Mouse (Mus musculus) hindbrain, embryonic 16.5 days (tissue): ENCODE data around the gene Cep63. TPM values are rescaled to one million over a fixed set of nuclear protein-coding genes. Genes with fewer than 3 reads are reported as not detected.

Experiments
- ATAC-seq: fragments of 200-750 bp; cut with Nextera tagmentation; 2 replicates; pipeline ENCODE4 v1.8.0; 2017; ENCODE audit warnings: moderate TSS enrichment, moderate library complexity
- H3K27ac ChIP-seq: fragments of 300-500 bp; sonication (generic); 2 replicates; pipeline ENCODE4 v1.5.1; 2014; ENCODE audit warnings: low read depth, mild to moderate bottlenecking, control low read depth, low read length, moderate library complexity
- H3K27me3 ChIP-seq: fragments of 300-500 bp; sonication (generic); replicated peaks from 2 replicates; pipeline ENCODE4 v1.6.1; 2014; ENCODE audit warnings: low read length; ENCODE audit not compliant: control insufficient read depth, insufficient read depth
- H3K36me3 ChIP-seq: fragments of 300-500 bp; sonication (generic); 2 replicates; pipeline ENCODE4 v1.6.1; 2014; ENCODE audit warnings: mild to moderate bottlenecking, low read length, moderate library complexity, mixed read lengths; ENCODE audit not compliant: control insufficient read depth, insufficient read depth
- H3K4me1 ChIP-seq: fragments of 300-500 bp; sonication (generic); 2 replicates; pipeline ENCODE4 v1.6.1; 2014; ENCODE audit warnings: low read depth, low read length; ENCODE audit not compliant: control insufficient read depth, insufficient read depth
- H3K4me2 ChIP-seq: fragments of 300-500 bp; sonication (generic); 2 replicates; pipeline ENCODE4 v1.6.1; 2014; ENCODE audit warnings: mild to moderate bottlenecking, low read length, control low read depth, moderate library complexity
- H3K4me3 ChIP-seq: fragments of 300-500 bp; sonication (generic); 2 replicates; pipeline ENCODE4 v1.5.1; 2014; ENCODE audit warnings: mild to moderate bottlenecking, low read length, control low read depth, moderate library complexity
- H3K9ac ChIP-seq: fragments of 300-500 bp; sonication (generic); 2 replicates; pipeline ENCODE4 v1.6.1; 2014; ENCODE audit warnings: low read depth, mild to moderate bottlenecking, control low read depth, low read length, moderate library complexity
- H3K9me3 ChIP-seq: fragments of 300-500 bp; sonication (generic); 2 replicates; pipeline ENCODE4 v1.6.1; 2014; ENCODE audit warnings: mild to moderate bottlenecking, low read length, moderate library complexity; ENCODE audit not compliant: control insufficient read depth
- WGBS: fragments of 180-500 bp; shearing (Covaris S2); extraction: QIAGEN DNeasy Blood & Tissue Kit; methylation state at CpG from one replicate; pipeline ENCODE4 v1.1.7; 2014; 5-methylcytosine and 5-hydroxymethylcytosine counted together
- polyA plus RNA-seq: library from polyadenylated mRNA; unstranded; fragments of >200 nt; fragmentation: Nextera tagmentation; extraction: Ambion mirVana; gene quantifications from 2 replicates; pipeline ENCODE4 v1.2.1, GENCODE M21; 2015

Gene Cep63
- polyA plus RNA-seq, 1 experiment from 2014 or later: 34.4 TPM

GRCm38 (mm10) chr9:102636553-102636952 is 10.2 kb upstream of the Cep63 start:
- no peak overlapping the region for H3K4me3 ChIP-seq
- H3K27ac ChIP-seq: no peak overlapping the region
- H3K9me3 ChIP-seq: no peaks in the 10 kb centered on the region
- ATAC-seq: peak; percentile 65
- H3K4me2 ChIP-seq: no peak overlapping the region
- no peaks in the 10 kb centered on the region; the same call in none of the 2 replicates for H3K36me3 ChIP-seq
- no peaks in the 10 kb centered on the region for H3K4me1 ChIP-seq
- 4% methylated on average over 4 of the region's 4 CpGs for WGBS
- H3K27me3 ChIP-seq: no peaks in the 10 kb centered on the region
- H3K9ac ChIP-seq: no peak overlapping the region

- 88% methylated on average over 8 of the region's 8 CpGs for WGBS
- Histone ChIP-seq H3K9me3 (no peaks in the 10 kb centered on the region), H3K27me3 (no peaks in the 10 kb centered on the region), H3K4me2 (no peak overlapping the region), H3K9ac (no peak overlapping the region), H3K36me3 (no peaks in the 10 kb centered on the region; the same call in none of the 2 replicates), H3K4me1 (no peaks in the 10 kb centered on the region), H3K4me3 (no peak overlapping the region), H3K27ac (no peak overlapping the region)
- ATAC-seq: no peak
These were observed 8.1 kb upstream of the Cep63 start for GRCm38 (mm10) chr9:102634453-102634852.

GRCm38 (mm10) chr9:102632923-102633537 is 6.7 kb upstream of the Cep63 start:
- H3K4me3 ChIP-seq: no peak overlapping the region
- H3K4me2 ChIP-seq: no peak overlapping the region
- H3K9me3 ChIP-seq: no peaks in the 10 kb centered on the region
- no peaks in the 10 kb centered on the region; the same call in none of the 2 replicates for H3K36me3 ChIP-seq
- H3K27ac ChIP-seq: no peak overlapping the region
- H3K27me3 ChIP-seq: no peaks in the 10 kb centered on the region
- H3K9ac ChIP-seq: no peak overlapping the region
- WGBS: 27% methylated on average over 1 of the region's 1 CpGs
- ATAC-seq: peak; percentile 74; the same call in 1 of the 2 replicates
- H3K4me1 ChIP-seq: no peaks in the 10 kb centered on the region

- no peak for ATAC-seq
- 88% methylated on average over 4 of the region's 4 CpGs for WGBS
These were observed 5.8 kb upstream of the Cep63 start for GRCm38 (mm10) chr9:102632173-102632572.

GRCm38 (mm10) chr9:102631589-102632147 is 5.3 kb upstream of the Cep63 start:
- H3K36me3 ChIP-seq: no peaks in the 10 kb centered on the region; the same call in none of the 2 replicates
- WGBS: 65% methylated on average over 2 of the region's 2 CpGs

More at GRCm38 (mm10) chr9:102632173-102632572, 5.8 kb upstream of the Cep63 start:
- no peaks in the 10 kb centered on the region for H3K27me3 ChIP-seq
- no peak overlapping the region for H3K27ac ChIP-seq
- peaks cover 5% of the 10 kb centered on the region for H3K4me1 ChIP-seq
- H3K4me3 ChIP-seq: no peak overlapping the region
- H3K36me3 ChIP-seq: no peaks in the 10 kb centered on the region; the same call in none of the 2 replicates
- H3K9ac ChIP-seq: no peak overlapping the region
- H3K4me2 ChIP-seq: no peak overlapping the region
- H3K9me3 ChIP-seq: no peaks in the 10 kb centered on the region

GRCm38 (mm10) chr9:102629052-102629451 is 2.7 kb upstream of the Cep63 start:
- no peaks in the 10 kb centered on the region; the same call in none of the 2 replicates for H3K36me3 ChIP-seq
- H3K4me2 ChIP-seq: no peak overlapping the region
- no peaks in the 10 kb centered on the region for H3K9me3 ChIP-seq
- peaks cover 17% of the 10 kb centered on the region for H3K4me1 ChIP-seq
- no peak for ATAC-seq
- no peak overlapping the region for H3K27ac ChIP-seq
- 74% methylated on average over 7 of the region's 7 CpGs for WGBS
- H3K27me3 ChIP-seq: no peaks in the 10 kb centered on the region
- H3K4me3 ChIP-seq: no peak overlapping the region
- no peak overlapping the region for H3K9ac ChIP-seq

More at GRCm38 (mm10) chr9:102631589-102632147, 5.3 kb upstream of the Cep63 start:
- ATAC-seq: no peak
- Histone ChIP-seq H3K27me3 (no peaks in the 10 kb centered on the region), H3K4me3 (no peak overlapping the region), H3K9me3 (no peaks in the 10 kb centered on the region), H3K4me1 (peaks cover 9% of the 10 kb centered on the region), H3K27ac (no peak overlapping the region), H3K4me2 (no peak overlapping the region), H3K9ac (no peak overlapping the region)

- peak overlapping the region; percentile 93 for H3K9ac ChIP-seq
- WGBS: 92% methylated on average over 7 of the region's 7 CpGs
- ATAC-seq: no peak
- no peaks in the 10 kb centered on the region for H3K27me3 ChIP-seq
- peaks cover 17% of the 10 kb centered on the region for H3K4me1 ChIP-seq
- peak overlapping the region; percentile 81 for H3K4me2 ChIP-seq
- no peaks in the 10 kb centered on the region for H3K9me3 ChIP-seq
- no peaks in the 10 kb centered on the region; the same call in 1 of the 2 replicates for H3K36me3 ChIP-seq
- peak overlapping the region; percentile 95 for H3K27ac ChIP-seq
- H3K4me3 ChIP-seq: peak overlapping the region; percentile 69; the same call in 1 of the 2 replicates
These were observed 1.1 kb upstream of the Cep63 start for GRCm38 (mm10) chr9:102627442-102627841.

- Histone ChIP-seq H3K36me3 (no peaks in the 10 kb centered on the region; the same call in 1 of the 2 replicates), H3K9me3 (no peaks in the 10 kb centered on the region), H3K4me1 (peaks cover 17% of the 10 kb centered on the region), H3K4me3 (peak overlapping the region; percentile 69), H3K27me3 (no peaks in the 10 kb centered on the region), H3K27ac (peak overlapping the region; percentile 95), H3K9ac (peak overlapping the region; percentile 93), H3K4me2 (peak overlapping the region; percentile 81)
- no peak for ATAC-seq
- 2% methylated on average over 9 of the region's 9 CpGs for WGBS
These were observed 498 bp upstream of the Cep63 start for GRCm38 (mm10) chr9:102626839-102627225.

- Histone ChIP-seq H3K27ac (peak overlapping the region; percentile 95), H3K4me1 (peaks cover 17% of the 10 kb centered on the region), H3K4me2 (peak overlapping the region; percentile 72), H3K9me3 (no peaks in the 10 kb centered on the region), H3K4me3 (peak overlapping the region; percentile 69), H3K9ac (peak overlapping the region; percentile 93), H3K36me3 (no peaks in the 10 kb centered on the region), H3K27me3 (no peaks in the 10 kb centered on the region)
- ATAC-seq: peak; percentile 57
- WGBS: 2% methylated on average over 26 of the region's 27 CpGs
These were observed 842 bp downstream of the Cep63 start for GRCm38 (mm10) chr9:102625401-102625982.
